In genomic region chr6:38160102-38160501, GRCm38 (mm10) we compare ENCODE assay signal across 8 mouse cellular contexts. TPM values are rescaled to one million over a fixed set of nuclear protein-coding genes. Genes with fewer than 3 reads are reported as not detected.
DNase-seq lines count a peak whose midpoint lies in the region; ATAC-seq lines count a peak whose summit lies in the region.

No protein-coding gene starts in this region.

- peak; percentile 58 for ATAC-seq in hindbrain, embryonic 15.5 days (ENCODE audit: low FRiP score, low read depth)

- H3K4me2 ChIP-seq in hindbrain, embryonic 15.5 days: no peak overlapping the region

- H3K27ac ChIP-seq in hindbrain, embryonic 15.5 days (replicated peaks): peak overlapping the region; percentile 66

- peaks cover 25% of the 10 kb centered on the region for H3K4me1 ChIP-seq in hindbrain, embryonic 15.5 days (replicated peaks)

- no peaks in the 10 kb centered on the region for H3K27me3 ChIP-seq in hindbrain, embryonic 15.5 days

- DNase-seq in Muller cell, postnatal 12 days (ENCODE audit: inconsistent ontology term): peak; percentile 69
- peak; percentile 80 for DNase-seq in cerebellum, adult 11-12 months
- peak; percentile 93 for DNase-seq in forelimb bud, embryonic 11.5 days (ENCODE audit: low read depth, low spot score)
- peak; percentile 84 to 94 for DNase-seq in layer of hippocampus, postnatal 14 days (ENCODE audit: low spot score in 2 of 2)
- peak; percentile 90 for DNase-seq in lung, postnatal 25 days (ENCODE audit: low spot score)
- peak; percentile 72 for DNase-seq in right cerebral cortex, adult 18-20 months
- peak; percentile 60 for DNase-seq in urinary bladder, postnatal 10 days (ENCODE audit: low spot score)

- no peak overlapping the region for H3K4me3 ChIP-seq in hindbrain, embryonic 15.5 days

- peaks cover 9% of the 10 kb centered on the region for H3K36me3 ChIP-seq in hindbrain, embryonic 15.5 days

- 13% methylated on average over 3 of the region's 3 CpGs for WGBS in hindbrain, embryonic 15.5 days

- no peak overlapping the region for H3K9ac ChIP-seq in hindbrain, embryonic 15.5 days

- no peaks in the 10 kb centered on the region for H3K9me3 ChIP-seq in hindbrain, embryonic 15.5 days

RNA-seq across cellular contexts. Expression of gene Atp6v0a4, which starts 35.7 kb away (rescaled TPM):
- polyA plus RNA-seq in hindbrain, embryonic 15.5 days (2015; fragmentation: Nextera tagmentation; extraction: Ambion mirVana): 0.49 and 0.54 TPM in 2 replicates
- 1 to 10 TPM; 4.9 to 6.5 TPM for total RNA-seq in layer of hippocampus, postnatal 14 days (2021)

RNA-seq across cellular contexts. Expression of gene Tmem213, which starts 51.0 kb away (rescaled TPM):
- polyA plus RNA-seq in hindbrain, embryonic 15.5 days (2015; fragmentation: Nextera tagmentation; extraction: Ambion mirVana): not detected in 2 replicates
- not detected for total RNA-seq in layer of hippocampus, postnatal 14 days (2021)
